10 mouse cellular contexts compared by ENCODE assay signal in genomic region chr1:51758326-51759109, GRCm38 (mm10).
DNase-seq lines count a peak whose midpoint lies in the region.
"Had no signal": no experiment of that assay in that cellular context is flagged by ENCODE, and none has a peak within 500 bp of the region (broad histone marks: within the 10 kb centered on the region; RNA-seq: fewer than 3 reads in every experiment).

No protein-coding gene starts in this region.

- H3K9me3 ChIP-seq in limb, embryonic 10.5 days (replicated peaks), result no peaks in the 10 kb centered on the region
- H3K9me3 ChIP-seq: embryonic facial prominence, embryonic 13.5 days; neural tube, embryonic 13.5 days had no signal

- peak; percentile 19 for DNase-seq in kidney, adult 9 months
- DNase-seq in kidney, postnatal 10 days, result no peak
- peak; percentile 23 for DNase-seq in Muller cell, postnatal 12 days (ENCODE audit: inconsistent ontology term)
- peak; percentile 38 for DNase-seq in limb, embryonic 10.5 days (ENCODE audit: low spot score)
- DNase-seq in thymus, postnatal 25 days, result no peak
- no peak for DNase-seq in spleen, postnatal 10 days (ENCODE audit: low spot score in 2 of 2)
- no peak for DNase-seq in cerebellum, postnatal 36 days

- H3K36me3 ChIP-seq in limb, embryonic 10.5 days, result peaks cover 100% of the 10 kb centered on the region

- WGBS in limb, embryonic 10.5 days, result 68% methylated on average over 15 of the region's 15 CpGs

- H3K27ac ChIP-seq in brown adipose tissue, adult 24 weeks (replicated peaks; ENCODE audit: low read depth, low read length), result peak overlapping the region; percentile 42
- H3K27ac ChIP-seq in limb, embryonic 10.5 days, result no peak overlapping the region
- H3K27ac ChIP-seq: embryonic facial prominence, embryonic 13.5 days; neural tube, embryonic 13.5 days had no signal

- no peak overlapping the region for H3K4me3 ChIP-seq in brown adipose tissue, adult 24 weeks (ENCODE audit: insufficient read depth, low read depth, low read length)
- no peak overlapping the region for H3K4me3 ChIP-seq in limb, embryonic 10.5 days
- H3K4me3 ChIP-seq: embryonic facial prominence, embryonic 13.5 days; neural tube, embryonic 13.5 days had no signal

- H3K4me1 ChIP-seq in brown adipose tissue, adult 24 weeks (ENCODE audit: control insufficient read depth, insufficient read depth, insufficient read length, low read length), result peaks cover 5% of the 10 kb centered on the region; the same call in 1 of the 2 replicates
- H3K4me1 ChIP-seq in limb, embryonic 10.5 days, result peaks cover 15% of the 10 kb centered on the region
- H3K4me1 ChIP-seq: embryonic facial prominence, embryonic 13.5 days; neural tube, embryonic 13.5 days had no signal

- H3K27me3 ChIP-seq in limb, embryonic 10.5 days (ENCODE audit: low read depth, poor library complexity, severe bottlenecking), result no peaks in the 10 kb centered on the region
- H3K27me3 ChIP-seq: embryonic facial prominence, embryonic 13.5 days; neural tube, embryonic 13.5 days had no signal

Comparison
In these comparisons a context has a peak if more than half of its experiments do, and no peak if none do; other contexts are left out.
1. DNase-seq: peak in kidney, adult 9 months (single experiment), Muller cell, postnatal 12 days (single experiment) and limb, embryonic 10.5 days (single experiment); none in kidney, postnatal 10 days (single experiment), thymus, postnatal 25 days (single experiment), spleen, postnatal 10 days (0 of 2) and cerebellum, postnatal 36 days (0 of 2).